8 mouse cellular contexts compared by ENCODE assay signal in the genomic region with DNA sequence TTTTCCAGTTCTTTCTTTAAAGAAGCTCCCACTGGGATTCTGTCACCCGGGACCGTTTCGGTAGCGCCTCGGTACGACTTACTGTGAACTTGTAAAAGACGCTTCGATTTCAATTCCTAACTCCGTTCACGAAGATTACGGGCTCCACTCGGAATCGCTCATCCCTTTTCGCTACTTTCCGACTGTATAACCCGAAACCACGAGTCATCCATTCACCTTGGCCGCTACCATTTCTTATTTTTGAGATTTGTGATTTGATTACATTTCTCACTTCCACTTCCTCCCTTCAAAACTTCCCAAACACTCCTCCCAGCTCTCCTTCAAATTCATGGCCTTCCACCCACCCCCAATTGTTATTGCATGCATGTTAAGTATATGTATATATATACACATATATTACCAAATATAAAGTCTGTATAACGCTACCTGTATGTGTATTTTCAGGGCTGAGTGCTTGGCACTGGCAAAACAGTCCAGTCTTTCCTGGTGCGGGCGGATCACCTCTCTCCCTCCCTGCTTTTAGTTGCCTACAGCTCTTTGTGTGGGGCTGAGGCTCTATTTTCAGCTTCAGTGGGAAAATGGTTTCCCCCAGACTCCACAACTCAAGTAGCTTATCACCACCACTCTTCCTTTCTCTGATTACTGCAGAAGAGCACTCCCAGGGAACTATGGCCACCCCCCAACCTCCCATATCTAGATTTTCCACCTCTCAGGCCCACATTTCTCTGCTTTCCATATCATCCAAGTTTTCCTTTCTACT. TPM values are rescaled to one million over a fixed set of nuclear protein-coding genes. Genes with fewer than 3 reads are reported as not detected.
DNase-seq lines count a peak whose midpoint lies in the region; ATAC-seq lines count a peak whose summit lies in the region.

No protein-coding gene starts in this region.

- ATAC-seq in kidney, embryonic 16.5 days (ENCODE audit: low FRiP score, low TSS enrichment): no peak; the same call in 1 of the 2 replicates
- ATAC-seq in embryonic facial prominence, embryonic 12.5 days (ENCODE audit: insufficient number of reproducible peaks, insufficient read depth, low FRiP score, low TSS enrichment): no peak
- peak; percentile 18; the same call in 1 of the 2 replicates for ATAC-seq in intestine, embryonic 15.5 days
- no peak for ATAC-seq in neural tube, embryonic 12.5 days (ENCODE audit: low FRiP score, low read depth)
- no peak for ATAC-seq in activated CD4-positive, CD25-positive, alpha-beta regulatory T cell, adult 4 months

- intact Hi-C loops in left cerebral cortex, postnatal 36 days (cut with DNase I): no loop called here

- H3K4me2 ChIP-seq in kidney, embryonic 16.5 days (replicated peaks; ENCODE audit: low read depth, low read length): peak overlapping the region; percentile 60
- H3K4me2 ChIP-seq in embryonic facial prominence, embryonic 12.5 days (replicated peaks): peak overlapping the region; percentile 51
- H3K4me2 ChIP-seq in intestine, embryonic 15.5 days (replicated peaks): peak overlapping the region; percentile 58
- peak overlapping the region; percentile 56 for H3K4me2 ChIP-seq in neural tube, embryonic 12.5 days (replicated peaks)

- no peaks in the 10 kb centered on the region for H3K27me3 ChIP-seq in kidney, embryonic 16.5 days (ENCODE audit: insufficient read depth, low read length)
- H3K27me3 ChIP-seq in embryonic facial prominence, embryonic 12.5 days: peaks cover 3% of the 10 kb centered on the region; the same call in 1 of the 2 replicates
- H3K27me3 ChIP-seq in intestine, embryonic 15.5 days (replicated peaks): no peaks in the 10 kb centered on the region
- H3K27me3 ChIP-seq in neural tube, embryonic 12.5 days (replicated peaks): no peaks in the 10 kb centered on the region; the same call in 1 of the 2 replicates

- H3K36me3 ChIP-seq in kidney, embryonic 16.5 days (ENCODE audit: insufficient read depth, low read length): peaks cover 22% of the 10 kb centered on the region
- H3K36me3 ChIP-seq in embryonic facial prominence, embryonic 12.5 days: peaks cover 32% of the 10 kb centered on the region
- peaks cover 25% of the 10 kb centered on the region for H3K36me3 ChIP-seq in intestine, embryonic 15.5 days
- H3K36me3 ChIP-seq in neural tube, embryonic 12.5 days: peaks cover 34% of the 10 kb centered on the region

- WGBS in kidney, embryonic 16.5 days: 3% methylated on average over 21 of the region's 21 CpGs
- WGBS in embryonic facial prominence, embryonic 12.5 days: 5% methylated on average over 21 of the region's 21 CpGs
- 10% methylated on average over 21 of the region's 21 CpGs for WGBS in intestine, embryonic 15.5 days
- 9% methylated on average over 21 of the region's 21 CpGs for WGBS in neural tube, embryonic 12.5 days

- no peak for DNase-seq in kidney, postnatal 14 days
- no peak for DNase-seq in left cerebral cortex, adult 9 months (ENCODE audit: low spot score in 2 of 2)
- DNase-seq in left cerebral cortex, postnatal 36 days (ENCODE audit: low spot score in 2 of 2): no peak

- H3K27ac ChIP-seq in kidney, embryonic 16.5 days (ENCODE audit: low read length): no peak overlapping the region
- no peak overlapping the region for H3K27ac ChIP-seq in embryonic facial prominence, embryonic 12.5 days
- H3K27ac ChIP-seq in intestine, embryonic 15.5 days: no peak overlapping the region
- no peak overlapping the region for H3K27ac ChIP-seq in neural tube, embryonic 12.5 days

- H3K4me1 ChIP-seq in kidney, embryonic 16.5 days (ENCODE audit: insufficient read depth, low read length): peaks cover 3% of the 10 kb centered on the region; the same call in 1 of the 2 replicates
- H3K4me1 ChIP-seq in embryonic facial prominence, embryonic 12.5 days: 0 out of 2 replicates have a peak, but pooled peaks cover 3% of the 10 kb centered on the region
- 0 out of 2 replicates have a peak, but pooled peaks cover 11% of the 10 kb centered on the region for H3K4me1 ChIP-seq in intestine, embryonic 15.5 days (replicated peaks)
- H3K4me1 ChIP-seq in neural tube, embryonic 12.5 days: no peaks in the 10 kb centered on the region

- peak overlapping the region; percentile 51 for H3K4me3 ChIP-seq in kidney, embryonic 16.5 days (ENCODE audit: low read length)
- peak overlapping the region; percentile 46 for H3K4me3 ChIP-seq in embryonic facial prominence, embryonic 12.5 days
- H3K4me3 ChIP-seq in intestine, embryonic 15.5 days (replicated peaks): peak overlapping the region; percentile 37
- peak overlapping the region; percentile 39 for H3K4me3 ChIP-seq in neural tube, embryonic 12.5 days

- H3K9me3 ChIP-seq in kidney, embryonic 16.5 days (ENCODE audit: low read length): no peaks in the 10 kb centered on the region
- H3K9me3 ChIP-seq in embryonic facial prominence, embryonic 12.5 days: no peaks in the 10 kb centered on the region
- H3K9me3 ChIP-seq in intestine, embryonic 15.5 days: no peaks in the 10 kb centered on the region
- H3K9me3 ChIP-seq in neural tube, embryonic 12.5 days: no peaks in the 10 kb centered on the region

- H3K9ac ChIP-seq in kidney, embryonic 16.5 days (replicated peaks; ENCODE audit: low read length): peak overlapping the region; percentile 59
- H3K9ac ChIP-seq in embryonic facial prominence, embryonic 12.5 days: peak overlapping the region; percentile 25; the same call in 1 of the 2 replicates
- H3K9ac ChIP-seq in intestine, embryonic 15.5 days: peak overlapping the region; percentile 29; the same call in 1 of the 2 replicates
- H3K9ac ChIP-seq in neural tube, embryonic 12.5 days: no peak overlapping the region; the same call in 1 of the 2 replicates

RNA-seq across cellular contexts. Expression of a gene that starts 9.0 kb away (rescaled TPM):
- polyA plus RNA-seq in kidney, embryonic 16.5 days (2015; fragmentation: Nextera tagmentation; extraction: Ambion mirVana): 0.39 and 0.51 TPM in 2 replicates
- polyA plus RNA-seq in embryonic facial prominence, embryonic 12.5 days (2016; fragmentation: Nextera tagmentation; extraction: Ambion mirVana): 0.65 and 0.73 TPM in 2 replicates
- polyA plus RNA-seq in intestine, embryonic 15.5 days (2015; fragmentation: Nextera tagmentation; extraction: Ambion mirVana): 0.62 and 0.70 TPM in 2 replicates
- 0.28 TPM in 2 replicates for polyA plus RNA-seq in neural tube, embryonic 12.5 days (2016; fragmentation: Nextera tagmentation; extraction: Ambion mirVana)
- polyA plus RNA-seq in activated CD4-positive, CD25-positive, alpha-beta regulatory T cell, adult 4 months (2017; shearing (Covaris generic)): not detected
- total RNA-seq in left cerebral cortex, postnatal 36 days (2021): 1 to 10 TPM in 1 of 2 experiments, under 1 TPM in 1; 0.79 to 1.3 TPM

RNA-seq across cellular contexts. Expression of a gene that starts 11.2 kb away (rescaled TPM):
- polyA plus RNA-seq in kidney, embryonic 16.5 days (2015; fragmentation: Nextera tagmentation; extraction: Ambion mirVana): 0.33 and 0.42 TPM in 2 replicates
- 0.14 and 0.40 TPM in 2 replicates for polyA plus RNA-seq in embryonic facial prominence, embryonic 12.5 days (2016; fragmentation: Nextera tagmentation; extraction: Ambion mirVana)
- 0.29 and 0.34 TPM in 2 replicates for polyA plus RNA-seq in intestine, embryonic 15.5 days (2015; fragmentation: Nextera tagmentation; extraction: Ambion mirVana)
- polyA plus RNA-seq in neural tube, embryonic 12.5 days (2016; fragmentation: Nextera tagmentation; extraction: Ambion mirVana): not detected in 2 replicates
- polyA plus RNA-seq in activated CD4-positive, CD25-positive, alpha-beta regulatory T cell, adult 4 months (2017; shearing (Covaris generic)): not detected
- total RNA-seq in left cerebral cortex, postnatal 36 days (2021): under 1 TPM; 0.52 to 0.75 TPM

RNA-seq across cellular contexts. Expression of a gene that starts 14.5 kb away (rescaled TPM):
- polyA plus RNA-seq in kidney, embryonic 16.5 days (2015; fragmentation: Nextera tagmentation; extraction: Ambion mirVana): 0.32 and 0.76 TPM in 2 replicates
- 0.47 and 0.89 TPM in 2 replicates for polyA plus RNA-seq in embryonic facial prominence, embryonic 12.5 days (2016; fragmentation: Nextera tagmentation; extraction: Ambion mirVana)
- 0.19 and 0.29 TPM in 2 replicates for polyA plus RNA-seq in intestine, embryonic 15.5 days (2015; fragmentation: Nextera tagmentation; extraction: Ambion mirVana)
- polyA plus RNA-seq in neural tube, embryonic 12.5 days (2016; fragmentation: Nextera tagmentation; extraction: Ambion mirVana): 0.65 TPM in 1 of 2 replicates, not detected in the other
- polyA plus RNA-seq in activated CD4-positive, CD25-positive, alpha-beta regulatory T cell, adult 4 months (2017; shearing (Covaris generic)): under 1 TPM in 1 of 2 experiments, not detected in 1; 0.09 TPM
- 1 to 10 TPM; 4.3 to 6.8 TPM for total RNA-seq in left cerebral cortex, postnatal 36 days (2021)

RNA-seq across cellular contexts. Expression of a gene that starts 16.2 kb away (rescaled TPM):
- 11.4 and 15.6 TPM in 2 replicates for polyA plus RNA-seq in kidney, embryonic 16.5 days (2015; fragmentation: Nextera tagmentation; extraction: Ambion mirVana)
- polyA plus RNA-seq in embryonic facial prominence, embryonic 12.5 days (2016; fragmentation: Nextera tagmentation; extraction: Ambion mirVana): 11.4 and 11.5 TPM in 2 replicates
- polyA plus RNA-seq in intestine, embryonic 15.5 days (2015; fragmentation: Nextera tagmentation; extraction: Ambion mirVana): 11.9 and 15.6 TPM in 2 replicates
- 7.4 and 9.0 TPM in 2 replicates for polyA plus RNA-seq in neural tube, embryonic 12.5 days (2016; fragmentation: Nextera tagmentation; extraction: Ambion mirVana)
- 1 to 10 TPM; 4.5 to 6.7 TPM for polyA plus RNA-seq in activated CD4-positive, CD25-positive, alpha-beta regulatory T cell, adult 4 months (2017; shearing (Covaris generic))
- total RNA-seq in left cerebral cortex, postnatal 36 days (2021): 100 to 1,000 TPM; 106 to 122 TPM

RNA-seq across cellular contexts. Expression of a gene that starts 22.9 kb away (rescaled TPM):
- polyA plus RNA-seq in kidney, embryonic 16.5 days (2015; fragmentation: Nextera tagmentation; extraction: Ambion mirVana): 81.5 and 114 TPM in 2 replicates
- 84.3 and 85.0 TPM in 2 replicates for polyA plus RNA-seq in embryonic facial prominence, embryonic 12.5 days (2016; fragmentation: Nextera tagmentation; extraction: Ambion mirVana)
- polyA plus RNA-seq in intestine, embryonic 15.5 days (2015; fragmentation: Nextera tagmentation; extraction: Ambion mirVana): 61.8 and 64.2 TPM in 2 replicates
- polyA plus RNA-seq in neural tube, embryonic 12.5 days (2016; fragmentation: Nextera tagmentation; extraction: Ambion mirVana): 149 and 174 TPM in 2 replicates
- polyA plus RNA-seq in activated CD4-positive, CD25-positive, alpha-beta regulatory T cell, adult 4 months (2017; shearing (Covaris generic)): 10 to 100 TPM; 27.6 to 27.9 TPM
- 1,000 to 10,000 TPM; 1,090 to 1,186 TPM for total RNA-seq in left cerebral cortex, postnatal 36 days (2021)
